ENCODE assay signal across 8 mouse cellular contexts in genomic region chr1:132010632-132011501, GRCm38 (mm10). TPM values are rescaled to one million over a fixed set of nuclear protein-coding genes. Genes with fewer than 3 reads are reported as not detected.
DNase-seq lines count a peak whose midpoint lies in the region; ATAC-seq and TF ChIP-seq lines count a peak whose summit lies in the region.

No protein-coding gene starts in this region.

- DNase-seq in 3134 (ENCODE audit: extremely low read depth, insufficient read length, low spot score): peak; percentile 60
- peak; percentile 93 for DNase-seq in A20 (ENCODE audit: low read depth, low spot score)
- peak; percentile 95 for DNase-seq in gonadal fat pad, adult 2 months (ENCODE audit: low read depth)
- DNase-seq in testis, postnatal 14 days (ENCODE audit: low spot score): no peak
- no peak for DNase-seq in hindbrain, embryonic 11.5 days (ENCODE audit: low spot score)
- DNase-seq in layer of hippocampus, postnatal 36 days: no peak
- DNase-seq in right cerebral cortex, postnatal 10 days (ENCODE audit: low spot score in 2 of 2): no peak

- WGBS in hindbrain, embryonic 11.5 days: 90% methylated on average over 17 of the region's 17 CpGs

- no peaks in the 10 kb centered on the region for H3K27me3 ChIP-seq in myocyte (ENCODE audit: control insufficient read depth, insufficient read depth, insufficient read length)
- H3K27me3 ChIP-seq in hindbrain, embryonic 11.5 days (ENCODE audit: control insufficient read depth, insufficient read depth, low read length): no peaks in the 10 kb centered on the region

- H3K4me1 ChIP-seq in hindbrain, embryonic 11.5 days (replicated peaks; ENCODE audit: control insufficient read depth, insufficient read depth, low read length): no peaks in the 10 kb centered on the region; the same call in 1 of the 2 replicates

- no peak overlapping the region for H3K9ac ChIP-seq in hindbrain, embryonic 11.5 days (ENCODE audit: low read depth, low read length)

- no peaks in the 10 kb centered on the region for H3K36me3 ChIP-seq in myocyte (ENCODE audit: control insufficient read depth, insufficient read depth)
- 0 out of 2 replicates have a peak, but pooled peaks cover 2% of the 10 kb centered on the region for H3K36me3 ChIP-seq in hindbrain, embryonic 11.5 days (ENCODE audit: control insufficient read depth, insufficient read depth, low read length)

- H3K79me2 ChIP-seq in myocyte (ENCODE audit: control insufficient read depth, insufficient read depth): peaks cover 75% of the 10 kb centered on the region

- H3ac ChIP-seq in myocyte (ENCODE audit: control insufficient read depth, insufficient read length): no peak overlapping the region

- no peak for ATAC-seq in hindbrain, embryonic 11.5 days (ENCODE audit: low FRiP score)

- H3K4me3 ChIP-seq in myocyte: no peak overlapping the region
- no peak overlapping the region for H3K4me3 ChIP-seq in hindbrain, embryonic 11.5 days (ENCODE audit: low read depth, low read length)

- no peak for TF ChIP-seq POLR2A in myocyte (IDR thresholded peaks at IDR 0.05; ENCODE audit: insufficient read length, low read depth)

- H3K27ac ChIP-seq in hindbrain, embryonic 11.5 days (ENCODE audit: low read depth, low read length): no peak overlapping the region

- peak overlapping the region; percentile 43 for H3K4me2 ChIP-seq in myocyte (ENCODE audit: low read depth)
- H3K4me2 ChIP-seq in hindbrain, embryonic 11.5 days (replicated peaks; ENCODE audit: low read depth, low read length): no peak overlapping the region

- H3K9me3 ChIP-seq in hindbrain, embryonic 11.5 days (ENCODE audit: control insufficient read depth, low read length): no peaks in the 10 kb centered on the region

TF ChIP-seq in myocyte, 11 proteins besides CTCF, POLR2A, EP300 and RAD21:
- TF ChIP-seq CEBPB (IDR thresholded peaks at IDR 0.05; ENCODE audit: insufficient read depth, poor library complexity, severe bottlenecking): 0 out of 2 replicates have a peak, but pooled peaks have one; percentile 53
- TF ChIP-seq SRF (IDR thresholded peaks at IDR 0.05; ENCODE audit: control insufficient read depth, insufficient read length, low read depth): no peak

RNA-seq across cellular contexts. Expression of gene Elk4, which starts 3.5 kb away (rescaled TPM):
- 18.4 and 30.9 TPM in 2 replicates for polyA plus RNA-seq in gonadal fat pad, adult 2 months (2012; rRNA removed)
- 12.4 TPM for polyA plus RNA-seq in myocyte (2012; fragmentation: generic; extraction: Trizol)
- 21.1 and 22.6 TPM in 2 replicates for polyA plus RNA-seq in hindbrain, embryonic 11.5 days (2014; fragmentation: Nextera tagmentation; extraction: Ambion mirVana)
- 10 to 100 TPM; 50.5 to 61.7 TPM for total RNA-seq in layer of hippocampus, postnatal 36 days (2021)

RNA-seq across cellular contexts. Expression of gene Slc45a3, which starts 48.1 kb away (rescaled TPM):
- polyA plus RNA-seq in gonadal fat pad, adult 2 months (2012; rRNA removed): 41.0 and 59.1 TPM in 2 replicates
- polyA plus RNA-seq in myocyte (2012; fragmentation: generic; extraction: Trizol): 0.74 TPM
- polyA plus RNA-seq in hindbrain, embryonic 11.5 days (2014; fragmentation: Nextera tagmentation; extraction: Ambion mirVana): 7.5 and 8.4 TPM in 2 replicates
- 1 to 10 TPM in 1 of 2 experiments, under 1 TPM in 1; 0.77 to 1.4 TPM for total RNA-seq in layer of hippocampus, postnatal 36 days (2021)

RNA-seq across cellular contexts. Expression of gene Mfsd4a, which starts 57.0 kb away (rescaled TPM):
- polyA plus RNA-seq in gonadal fat pad, adult 2 months (2012; rRNA removed): 1.9 and 2.4 TPM in 2 replicates
- polyA plus RNA-seq in myocyte (2012; fragmentation: generic; extraction: Trizol): 9.6 TPM
- polyA plus RNA-seq in hindbrain, embryonic 11.5 days (2014; fragmentation: Nextera tagmentation; extraction: Ambion mirVana): 9.2 and 11.0 TPM in 2 replicates
- total RNA-seq in layer of hippocampus, postnatal 36 days (2021): 10 to 100 TPM; 58.3 to 62.8 TPM

Comparison
In these comparisons a context has a peak if more than half of its experiments do, and no peak if none do; other contexts are left out.
1. DNase-seq: peak in 3134 (single experiment), A20 (single experiment) and gonadal fat pad, adult 2 months (single experiment); none in testis, postnatal 14 days (single experiment), hindbrain, embryonic 11.5 days (single experiment), layer of hippocampus, postnatal 36 days (0 of 2) and right cerebral cortex, postnatal 10 days (0 of 2).